Mouse (Mus musculus) MEL (cell line): ENCODE data around the gene Olfr904. TPM values are rescaled to one million over a fixed set of nuclear protein-coding genes. Genes with fewer than 3 reads are reported as not detected.

ENCODE experiments used
- DNase-seq: peaks from one replicate; pipeline ENCODE4 v3.0.0; 2011; ENCODE audit warnings: low read depth, low spot score
- H3K27ac ChIP-seq: 2 replicates; pipeline ENCODE4 v1.5.1; 2012; ENCODE audit warnings: low read depth, mild to moderate bottlenecking, control low read depth, low read length, moderate library complexity; ENCODE audit not compliant: control insufficient read depth
- H3K27me3 ChIP-seq, 2 experiments: fragments of 150-350 bp in 1 of 2; sonication (generic) in 1 of 2; 2 replicates each; pipeline ENCODE4 v1.6.1; 2012; ENCODE audit warnings: low read length in 2 of 2, mild to moderate bottlenecking in 2 of 2, improper control_type of control experiment in 1 of 2, moderate library complexity in 1 of 2; ENCODE audit not compliant: insufficient read depth in 2 of 2, control insufficient read depth in 1 of 2
- H3K36me3 ChIP-seq, 2 experiments: 2 replicates each; pipeline ENCODE4 v1.6.1; 2012 to 2014; ENCODE audit warnings: low read length in 2 of 2, improper control_type of control experiment in 1 of 2, inconsistent platforms in 1 of 2, mild to moderate bottlenecking in 1 of 2; ENCODE audit not compliant: insufficient read depth in 2 of 2, control insufficient read depth in 1 of 2
- H3K4me1 ChIP-seq, 2 experiments: fragments of 150-350 bp in 1 of 2; sonication (generic) in 1 of 2; 2 replicates each; pipeline ENCODE4 v1.6.1; 2012; ENCODE audit warnings: low read length in 2 of 2, improper control_type of control experiment in 1 of 2, mild to moderate bottlenecking in 1 of 2; ENCODE audit not compliant: insufficient read depth in 2 of 2, control insufficient read depth in 1 of 2
- H3K4me3 ChIP-seq, 2 experiments: fragments of 150-350 bp in 1 of 2; sonication (generic) in 1 of 2; 2 replicates each; pipeline ENCODE4 v1.5.1; 2012; ENCODE audit warnings: low read depth in 2 of 2, low read length in 2 of 2, mild to moderate bottlenecking in 2 of 2, moderate library complexity in 2 of 2, control low read depth in 1 of 2, improper control_type of control experiment in 1 of 2; ENCODE audit not compliant: control insufficient read depth in 1 of 2, insufficient read depth in 1 of 2
- H3K79me2 ChIP-seq: 2 replicates; pipeline ENCODE4 v1.6.1; 2012; ENCODE audit warnings: mild to moderate bottlenecking, low read length, moderate library complexity; ENCODE audit not compliant: control insufficient read depth, poor library complexity, insufficient read depth
- H3K9ac ChIP-seq: 2 replicates; pipeline ENCODE4 v1.6.1; 2012; ENCODE audit warnings: low read depth, mild to moderate bottlenecking, control low read depth, low read length, moderate library complexity; ENCODE audit not compliant: control insufficient read depth, poor library complexity, severe bottlenecking
- H3K9me3 ChIP-seq: fragments of 150-350 bp; sonication (generic); replicated peaks from 2 replicates; pipeline ENCODE4 v1.6.1; 2012; ENCODE audit warnings: mild to moderate bottlenecking, low read length, improper control_type of control experiment, moderate library complexity; ENCODE audit not compliant: insufficient read depth
- BHLHE40 ChIP-seq: IDR thresholded peaks from 2 replicates; pipeline ENCODE4 v1.6.1; 2012; ENCODE audit warnings: low read depth, mild to moderate bottlenecking, inconsistent platforms, low read length, improper control_type of control experiment, borderline replicate concordance
- CHD1 ChIP-seq: IDR thresholded peaks from 2 replicates; pipeline ENCODE4 v1.6.1; 2012; ENCODE audit warnings: low read depth, mild to moderate bottlenecking, inconsistent platforms, low read length, improper control_type of control experiment
- CTCF ChIP-seq, 3 experiments: IDR thresholded peaks in 2 of 3; conservative IDR thresholded peaks in 1 of 3; 2 replicates each; pipeline ENCODE4 v1.5.1; 2011 to 2012; ENCODE audit warnings: low read length in 3 of 3, low read depth in 2 of 3, mild to moderate bottlenecking in 2 of 3, improper control_type of control experiment in 1 of 3, inconsistent platforms in 1 of 3, mixed read lengths in 1 of 3, moderate library complexity in 1 of 3; ENCODE audit not compliant: control insufficient read depth in 1 of 3, insufficient read depth in 1 of 3, poor library complexity in 1 of 3, severe bottlenecking in 1 of 3
- E2F4 ChIP-seq: IDR thresholded peaks from 2 replicates; pipeline ENCODE4 v1.6.1; 2011; ENCODE audit warnings: low read depth, low read length, improper control_type of control experiment, borderline replicate concordance
- EP300 ChIP-seq, 2 experiments: IDR thresholded peaks; 2 replicates each; pipeline ENCODE4 v1.6.1; 2011; ENCODE audit warnings: improper control_type of control experiment in 2 of 2, low read length in 2 of 2, low read depth in 1 of 2, mild to moderate bottlenecking in 1 of 2
- GABPA ChIP-seq: IDR thresholded peaks from 2 replicates; pipeline ENCODE4 v1.6.1; 2012; ENCODE audit warnings: low read depth, mild to moderate bottlenecking, inconsistent platforms, low read length, improper control_type of control experiment, moderate library complexity
- GATA1 ChIP-seq: IDR thresholded peaks from 2 replicates; pipeline ENCODE4 v1.6.1; 2011; ENCODE audit warnings: low read depth, low read length, improper control_type of control experiment
- HCFC1 ChIP-seq: IDR thresholded peaks from 2 replicates; pipeline ENCODE4 v1.6.1; 2012; ENCODE audit warnings: low read depth, mild to moderate bottlenecking, inconsistent platforms, low read length, improper control_type of control experiment, moderate library complexity
- KAT2A ChIP-seq: conservative IDR thresholded peaks from 2 replicates; pipeline ENCODE4 v1.6.1; 2012; ENCODE audit warnings: low read depth, low read length, improper control_type of control experiment, inconsistent platforms
- MAFK ChIP-seq: IDR thresholded peaks from 2 replicates; pipeline ENCODE4 v1.6.1; 2011; ENCODE audit warnings: low read depth, mild to moderate bottlenecking, low read length, improper control_type of control experiment, borderline replicate concordance
- MXI1 ChIP-seq: IDR thresholded peaks from 2 replicates; pipeline ENCODE4 v1.6.1; 2011; ENCODE audit warnings: mild to moderate bottlenecking, low read depth, low read length, improper control_type of control experiment
- NRF1 ChIP-seq: IDR thresholded peaks from 2 replicates; pipeline ENCODE4 v1.6.1; 2014; ENCODE audit warnings: low read depth, mild to moderate bottlenecking, inconsistent platforms, low read length, improper control_type of control experiment, moderate library complexity; ENCODE audit not compliant: poor library complexity, insufficient read depth, severe bottlenecking
- POLR2A ChIP-seq, 2 experiments: IDR thresholded peaks; 2 replicates each; pipeline ENCODE4 v1.6.1; 2011 to 2012; ENCODE audit warnings: low read length in 2 of 2, mild to moderate bottlenecking in 2 of 2, control low read depth in 1 of 2, improper control_type of control experiment in 1 of 2, low read depth in 1 of 2, moderate library complexity in 1 of 2; ENCODE audit not compliant: control insufficient read depth in 1 of 2, insufficient read depth in 1 of 2, poor library complexity in 1 of 2
- POLR2AphosphoS2 ChIP-seq: IDR thresholded peaks from 2 replicates; pipeline ENCODE4 v1.6.1; 2011; ENCODE audit warnings: low read length, improper control_type of control experiment
- POLR2AphosphoS5 ChIP-seq: IDR thresholded peaks from 2 replicates; pipeline ENCODE4 v1.6.1; 2012; ENCODE audit warnings: low read depth, borderline replicate concordance, mild to moderate bottlenecking, inconsistent platforms, low read length, moderate library complexity, mixed read lengths
- RAD21 ChIP-seq: IDR thresholded peaks from 2 replicates; pipeline ENCODE4 v1.6.1; 2011; ENCODE audit warnings: mild to moderate bottlenecking, low read depth, low read length, improper control_type of control experiment
- TAL1 ChIP-seq: IDR thresholded peaks from 2 replicates; pipeline ENCODE4 v1.6.1; 2012; ENCODE audit warnings: mild to moderate bottlenecking, inconsistent platforms, low read length, moderate library complexity, mixed read lengths
- TBP ChIP-seq: IDR thresholded peaks from 2 replicates; pipeline ENCODE4 v1.8.0; 2011; ENCODE audit warnings: low read depth, low read length, improper control_type of control experiment
- UBTF ChIP-seq: IDR thresholded peaks from 2 replicates; pipeline ENCODE4 v1.6.1; 2012; ENCODE audit warnings: low read depth, mild to moderate bottlenecking, inconsistent platforms, low read length, improper control_type of control experiment, moderate library complexity, borderline replicate concordance; ENCODE audit not compliant: insufficient read depth
- USF1 ChIP-seq: IDR thresholded peaks from 2 replicates; pipeline ENCODE4 v1.6.1; 2014; ENCODE audit warnings: low read depth, mild to moderate bottlenecking, inconsistent platforms, low read length, improper control_type of control experiment, moderate library complexity
- USF2 ChIP-seq, 2 experiments: IDR thresholded peaks; 2 replicates each; pipeline ENCODE4 v1.6.1; 2011 to 2012; ENCODE audit warnings: improper control_type of control experiment in 2 of 2, low read length in 2 of 2, borderline replicate concordance in 1 of 2, inconsistent platforms in 1 of 2, low read depth in 1 of 2, mild to moderate bottlenecking in 1 of 2; ENCODE audit not compliant: insufficient read depth in 1 of 2
- ZC3H11A ChIP-seq: IDR thresholded peaks from 2 replicates; pipeline ENCODE4 v1.6.1; 2012; ENCODE audit warnings: low read depth, mild to moderate bottlenecking, inconsistent platforms, low read length, improper control_type of control experiment
- ZKSCAN1 ChIP-seq: IDR thresholded peaks from 2 replicates; pipeline ENCODE4 v1.6.1; 2012; ENCODE audit warnings: low read depth, mild to moderate bottlenecking, inconsistent platforms, low read length, improper control_type of control experiment, moderate library complexity
- ZNF384 ChIP-seq: IDR thresholded peaks from 2 replicates; pipeline ENCODE4 v1.6.1; 2012; ENCODE audit warnings: low read depth, mild to moderate bottlenecking, inconsistent platforms, low read length, improper control_type of control experiment
- polyA plus RNA-seq, 2 experiments: library from polyadenylated mRNA; stranded (reverse) in 1 of 2; unstranded in 1 of 2; fragments of >175 nt in 1 of 2; fragments of >200 nt in 1 of 2; gene quantifications; 2 replicates each; pipeline versions ENCODE4 v1.2.1 to v1.2.4; 2012; ENCODE audit warnings: low replicate concordance in 2 of 2, low read depth in 1 of 2; ENCODE audit not compliant: insufficient read length in 2 of 2, insufficient read depth in 1 of 2, missing spikeins in 1 of 2
- total RNA-seq: library from RNA; depleted of rRNA; stranded (reverse); fragments of 300-350 nt; gene quantifications from 2 replicates; pipeline ENCODE4 v1.2.3, GENCODE M21; 2012

The Olfr904 gene
- total and polyA plus RNA-seq, 3 experiments, result not detected

DNA sequence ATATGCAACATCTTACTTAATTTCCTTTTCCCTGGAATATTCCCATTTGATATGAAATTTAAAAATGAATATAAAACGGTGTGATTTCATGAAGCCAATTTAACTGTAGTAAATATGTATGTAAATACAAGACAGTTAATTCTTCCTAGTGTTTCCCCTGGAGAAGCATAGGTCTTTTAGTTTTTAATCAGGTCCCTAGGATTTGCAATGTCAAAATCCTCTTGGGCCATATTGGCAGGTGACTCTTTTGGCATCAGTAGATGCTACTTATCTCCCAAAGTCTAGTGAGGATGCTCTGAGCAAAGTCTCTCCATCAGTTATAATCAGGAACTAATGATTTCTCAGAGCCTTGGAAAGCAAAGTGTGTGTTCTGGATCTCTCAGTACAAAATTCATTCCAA, 33.8 kb upstream of the Olfr904 start, which contains the start of gene Olfr901:
Gene Olfr901, plus strand, starts transcription at position 301 of the 400 bp plus-strand sequence.
- Histone ChIP-seq H3K27ac (no peak within 1 kb of the TSS), H3K9me3 (no peaks in the 10 kb centered on the region), H3K27me3 (no peaks in the 10 kb centered on the region), H3K36me3 (no peaks in the 10 kb centered on the region), H3K9ac (no peak within 1 kb of the TSS), H3K4me3 (no peak within 1 kb of the TSS), H3K4me1 (no peaks in the 10 kb centered on the region), H3K79me2 (no peaks in the 10 kb centered on the region)
- DNase-seq, result no peak
- TF ChIP-seq HCFC1 (no peak), CHD1 (no peak), POLR2AphosphoS2 (no peak), GATA1 (no peak), MXI1 (no peak), E2F4 (no peak)

DNA sequence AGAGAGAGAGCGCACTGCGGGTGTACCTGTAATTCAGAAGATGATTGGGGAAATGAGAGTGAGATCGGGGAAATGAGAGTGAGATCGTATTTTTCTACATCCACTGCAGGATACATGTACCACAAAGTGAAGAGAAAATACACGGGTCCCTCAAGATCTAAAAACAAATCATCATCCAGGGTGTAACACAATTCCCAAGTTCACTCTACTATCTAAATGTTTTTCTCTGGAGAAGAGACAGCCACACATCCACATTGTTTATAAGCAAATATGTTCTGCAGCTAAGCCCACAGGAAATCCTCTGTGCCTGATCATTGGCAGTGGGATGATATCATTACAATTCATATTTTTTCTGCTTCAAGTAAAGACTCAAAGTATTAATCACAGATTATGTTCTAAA, 15.6 kb upstream of the Olfr904 start, which contains the start of gene Olfr902:
Gene Olfr902, plus strand, starts transcription at position 301 of the 400 bp plus-strand sequence.
- no peaks in the 10 kb centered on the region for H3K79me2 ChIP-seq
- no peak within 1 kb of the TSS for H3K4me3 ChIP-seq
- no peaks in the 10 kb centered on the region for H3K9me3 ChIP-seq
- no peaks in the 10 kb centered on the region for H3K27me3 ChIP-seq
- H3K4me1 ChIP-seq, result no peaks in the 10 kb centered on the region
- no peak within 1 kb of the TSS for H3K27ac ChIP-seq
- TF ChIP-seq USF1 (no peak), BHLHE40 (no peak), TBP (no peak), ZNF384 (no peak), MAFK (no peak), CTCF (IDR thresholded peaks at IDR 0.05 in 2 of 3, conservative IDR thresholded peaks at IDR 0.05 in 1 of 3; ENCODE audit: control insufficient read depth in 1 of 3, insufficient read depth in 1 of 3, low read depth in 2 of 3, low read length in 3 of 3, poor library complexity in 1 of 3, severe bottlenecking in 1 of 3) (no peak), GABPA (no peak), HCFC1 (no peak), ZC3H11A (no peak), ZKSCAN1 (no peak), EP300 (IDR thresholded peaks at IDR 0.05; ENCODE audit: low read depth in 1 of 2, low read length in 2 of 2) (no peak), POLR2A (IDR thresholded peaks at IDR 0.05; ENCODE audit: control insufficient read depth in 1 of 2, insufficient read depth in 1 of 2, low read depth in 1 of 2, low read length in 2 of 2, poor library complexity in 1 of 2) (no peak), KAT2A (no peak), TAL1 (no peak), NRF1 (no peak), UBTF (no peak), RAD21 (no peak), POLR2AphosphoS5 (no peak), USF2 (IDR thresholded peaks at IDR 0.05; ENCODE audit: borderline replicate concordance in 1 of 2, insufficient read depth in 1 of 2, low read depth in 1 of 2, low read length in 2 of 2) (no peak), POLR2AphosphoS2 (no peak)
- TF ChIP-seq, all 39 proteins: peak for 0
- no peak for DNase-seq
- Histone ChIP-seq H3K36me3 (no peaks in the 10 kb centered on the region), H3K9ac (no peak within 1 kb of the TSS)
